Mouse (Mus musculus) neural tube, embryonic 15.5 days (tissue): ENCODE data around the gene Mlxip. TPM values are rescaled to one million over a fixed set of nuclear protein-coding genes. Genes with fewer than 3 reads are reported as not detected.

Experiments
- ATAC-seq: fragments of 200-750 bp; cut with Nextera tagmentation; 2 replicates; pipeline ENCODE4 v1.8.0; 2017; ENCODE audit warnings: mild to moderate bottlenecking, moderate TSS enrichment, moderate library complexity; ENCODE audit not compliant: low FRiP score
- H3K27ac ChIP-seq: fragments of 300-500 bp; sonication (generic); replicated peaks from 2 replicates; pipeline ENCODE4 v1.5.1; 2015; ENCODE audit warnings: mild to moderate bottlenecking, inconsistent platforms
- H3K27me3 ChIP-seq: fragments of 300-500 bp; sonication (generic); replicated peaks from 2 replicates; pipeline ENCODE4 v1.6.1; 2015; ENCODE audit warnings: inconsistent platforms
- H3K36me3 ChIP-seq: fragments of 300-500 bp; sonication (generic); 2 replicates; pipeline ENCODE4 v1.6.1; 2015; ENCODE audit warnings: inconsistent platforms
- H3K4me1 ChIP-seq: fragments of 300-500 bp; sonication (generic); 2 replicates; pipeline ENCODE4 v1.6.1; 2015; ENCODE audit warnings: inconsistent platforms
- H3K4me2 ChIP-seq: fragments of 300-500 bp; sonication (generic); 2 replicates; pipeline ENCODE4 v1.6.1; 2015; ENCODE audit warnings: inconsistent platforms, mild to moderate bottlenecking, moderate library complexity
- H3K4me3 ChIP-seq: fragments of 300-500 bp; sonication (generic); replicated peaks from 2 replicates; pipeline ENCODE4 v1.5.1; 2015; ENCODE audit warnings: mild to moderate bottlenecking, inconsistent platforms
- H3K9ac ChIP-seq: fragments of 300-500 bp; sonication (generic); replicated peaks from 2 replicates; pipeline ENCODE4 v1.6.1; 2015; ENCODE audit warnings: mild to moderate bottlenecking, inconsistent platforms
- H3K9me3 ChIP-seq: fragments of 300-500 bp; sonication (generic); replicated peaks from 2 replicates; pipeline ENCODE4 v1.6.1; 2016; ENCODE audit warnings: inconsistent platforms
- WGBS: fragments of 180-500 bp; shearing (Covaris S2); methylation state at CpG from one replicate; pipeline ENCODE4 v1.1.7; 2015; ENCODE audit warnings: mixed read lengths; 5-methylcytosine and 5-hydroxymethylcytosine counted together
- polyA plus RNA-seq: library from polyadenylated mRNA; unstranded; fragments of >200 nt; fragmentation: Nextera tagmentation; extraction: Ambion mirVana; gene quantifications from 2 replicates; pipeline ENCODE4 v1.2.1, GENCODE M21; 2015

Gene Mlxip
- polyA plus RNA-seq, 1 experiment from 2014 or later: 19.3 TPM

- Histone ChIP-seq H3K27ac (no peak overlapping the region), H3K9me3 (no peaks in the 10 kb centered on the region), H3K4me1 (peaks cover 9% of the 10 kb centered on the region), H3K36me3 (no peaks in the 10 kb centered on the region), H3K4me2 (no peak overlapping the region), H3K27me3 (no peaks in the 10 kb centered on the region), H3K9ac (no peak overlapping the region), H3K4me3 (no peak overlapping the region)
- 27% methylated on average over 3 of the region's 3 CpGs for WGBS
- no peak for ATAC-seq
Observed at GRCm38 (mm10) chr5:123388452-123388851, 6.1 kb upstream of the Mlxip start.

GRCm38 (mm10) chr5:123390536-123391441 lies 3.8 kb upstream of the Mlxip start:
- Histone ChIP-seq H3K4me2 (peak overlapping the region; percentile 75), H3K9ac (peak overlapping the region; percentile 47), H3K4me1 (peaks cover 18% of the 10 kb centered on the region), H3K36me3 (no peaks in the 10 kb centered on the region), H3K4me3 (peak overlapping the region; percentile 46), H3K9me3 (no peaks in the 10 kb centered on the region), H3K27me3 (no peaks in the 10 kb centered on the region), H3K27ac (peak overlapping the region; percentile 54; the same call in 1 of the 2 replicates)
- ATAC-seq: no peak
- WGBS: 3% methylated on average over 17 of the region's 17 CpGs

- Histone ChIP-seq H3K27me3 (no peaks in the 10 kb centered on the region), H3K9me3 (no peaks in the 10 kb centered on the region), H3K4me1 (peaks cover 25% of the 10 kb centered on the region), H3K9ac (peak overlapping the region; percentile 47), H3K4me3 (peak overlapping the region; percentile 46), H3K4me2 (peak overlapping the region; percentile 75), H3K36me3 (no peaks in the 10 kb centered on the region), H3K27ac (peak overlapping the region; percentile 54; the same call in 1 of the 2 replicates)
- 4% methylated on average over 5 of the region's 5 CpGs for WGBS
- peak; percentile 64 for ATAC-seq
Observed at GRCm38 (mm10) chr5:123391442-123391809, 3.2 kb upstream of the Mlxip start.

- H3K4me1 ChIP-seq: peaks cover 46% of the 10 kb centered on the region
- H3K27ac ChIP-seq: peak overlapping the region; percentile 86
- H3K4me3 ChIP-seq: peak overlapping the region; percentile 91
- no peaks in the 10 kb centered on the region for H3K36me3 ChIP-seq
- 26% methylated on average over 5 of the region's 5 CpGs for WGBS
- no peak for ATAC-seq
- no peaks in the 10 kb centered on the region for H3K9me3 ChIP-seq
- peak overlapping the region; percentile 79 for H3K4me2 ChIP-seq
- peak overlapping the region; percentile 98 for H3K9ac ChIP-seq
- H3K27me3 ChIP-seq: no peaks in the 10 kb centered on the region
Observed at GRCm38 (mm10) chr5:123393786-123394302, 754 bp upstream of the Mlxip start.

GRCm38 (mm10) chr5:123394957-123395881 lies 621 bp downstream of the Mlxip start:
- H3K27me3 ChIP-seq: no peaks in the 10 kb centered on the region
- H3K9me3 ChIP-seq: no peaks in the 10 kb centered on the region
- H3K27ac ChIP-seq: peak overlapping the region; percentile 86
- under 1% methylated on average over 65 of the region's 65 CpGs for WGBS
- no peaks in the 10 kb centered on the region for H3K36me3 ChIP-seq
- peak overlapping the region; percentile 91 for H3K4me3 ChIP-seq
- H3K9ac ChIP-seq: peak overlapping the region; percentile 98
- H3K4me1 ChIP-seq: peaks cover 46% of the 10 kb centered on the region
- ATAC-seq: peak; percentile 40
- peak overlapping the region; percentile 79 for H3K4me2 ChIP-seq

- Histone ChIP-seq H3K27me3 (no peaks in the 10 kb centered on the region), H3K4me2 (peak overlapping the region; percentile 79), H3K9me3 (no peaks in the 10 kb centered on the region), H3K36me3 (no peaks in the 10 kb centered on the region), H3K9ac (peak overlapping the region; percentile 98), H3K4me3 (peak overlapping the region; percentile 91), H3K4me1 (peaks cover 41% of the 10 kb centered on the region), H3K27ac (no peak overlapping the region)
- ATAC-seq: no peak
- WGBS: 59% methylated on average over 8 of the region's 8 CpGs
Observed at GRCm38 (mm10) chr5:123396901-123397464, 2.4 kb downstream of the Mlxip start.

GRCm38 (mm10) chr5:123397786-123398185 lies 3.2 kb downstream of the Mlxip start:
- H3K9me3 ChIP-seq: no peaks in the 10 kb centered on the region
- 74% methylated on average over 11 of the region's 11 CpGs for WGBS
- peak overlapping the region; percentile 91; the same call in 1 of the 2 replicates for H3K4me3 ChIP-seq
- peak overlapping the region; percentile 79 for H3K4me2 ChIP-seq
- no peaks in the 10 kb centered on the region for H3K36me3 ChIP-seq
- H3K27ac ChIP-seq: no peak overlapping the region
- H3K27me3 ChIP-seq: no peaks in the 10 kb centered on the region
- no peak for ATAC-seq
- H3K9ac ChIP-seq: no peak overlapping the region
- peaks cover 41% of the 10 kb centered on the region for H3K4me1 ChIP-seq

- Histone ChIP-seq H3K9ac (no peak overlapping the region), H3K4me1 (peaks cover 38% of the 10 kb centered on the region), H3K4me3 (no peak overlapping the region), H3K4me2 (no peak overlapping the region), H3K27me3 (no peaks in the 10 kb centered on the region), H3K36me3 (no peaks in the 10 kb centered on the region), H3K9me3 (no peaks in the 10 kb centered on the region), H3K27ac (no peak overlapping the region)
- WGBS: 95% methylated on average over 4 of the region's 4 CpGs
- no peak for ATAC-seq
Observed at GRCm38 (mm10) chr5:123398856-123399498, 4.4 kb downstream of the Mlxip start.

GRCm38 (mm10) chr5:123404480-123404879 lies 9.9 kb downstream of the Mlxip start:
- Histone ChIP-seq H3K4me3 (no peak overlapping the region), H3K9me3 (no peaks in the 10 kb centered on the region), H3K36me3 (no peaks in the 10 kb centered on the region), H3K27ac (no peak overlapping the region), H3K4me1 (0 out of 2 replicates have a peak, but pooled peaks cover 3% of the 10 kb centered on the region), H3K4me2 (no peak overlapping the region), H3K9ac (no peak overlapping the region), H3K27me3 (no peaks in the 10 kb centered on the region)
- ATAC-seq: no peak
- 96% methylated on average over 3 of the region's 3 CpGs for WGBS

- no peak overlapping the region for H3K27ac ChIP-seq
- H3K4me3 ChIP-seq: no peak overlapping the region
- WGBS: 37% methylated on average over 2 of the region's 2 CpGs
- H3K27me3 ChIP-seq: no peaks in the 10 kb centered on the region
- no peak overlapping the region for H3K4me2 ChIP-seq
- no peak overlapping the region for H3K9ac ChIP-seq
- H3K36me3 ChIP-seq: no peaks in the 10 kb centered on the region
- H3K4me1 ChIP-seq: no peaks in the 10 kb centered on the region
- ATAC-seq: no peak
- no peaks in the 10 kb centered on the region for H3K9me3 ChIP-seq
Observed at GRCm38 (mm10) chr5:123406952-123407351, 12.4 kb downstream of the Mlxip start.

- no peak for ATAC-seq
- WGBS: 59% methylated on average over 3 of the region's 3 CpGs
Observed at GRCm38 (mm10) chr5:123408176-123408575, 13.6 kb downstream of the Mlxip start.

More at GRCm38 (mm10) chr5:123408176-123408575, 13.6 kb downstream of the Mlxip start:
- Histone ChIP-seq H3K27me3 (no peaks in the 10 kb centered on the region), H3K4me3 (no peak overlapping the region), H3K4me1 (no peaks in the 10 kb centered on the region), H3K9ac (no peak overlapping the region), H3K4me2 (no peak overlapping the region), H3K9me3 (no peaks in the 10 kb centered on the region), H3K27ac (no peak overlapping the region), H3K36me3 (no peaks in the 10 kb centered on the region)
